Mouse (Mus musculus) cerebellum, adult 2 months (tissue): ENCODE measurements around the gene Dnajc28. TPM values are rescaled to one million over a fixed set of nuclear protein-coding genes. Genes with fewer than 3 reads are reported as not detected.

ENCODE experiments used
- DNase-seq, 2 experiments: peaks; one replicate each; pipeline ENCODE4 v3.0.0; 2021
- H3K27ac ChIP-seq: fragments of 200-500 bp; 2 replicates; pipeline ENCODE4 v1.5.1; 2012; ENCODE audit warnings: low read length, control low read depth, inconsistent platforms; ENCODE audit not compliant: insufficient read depth
- H3K27me3 ChIP-seq: fragments of 200-500 bp; 2 replicates; pipeline ENCODE4 v1.6.1; 2012; ENCODE audit warnings: inconsistent platforms, mild to moderate bottlenecking, low read length, moderate library complexity; ENCODE audit not compliant: control insufficient read depth, insufficient read depth
- H3K4me1 ChIP-seq: fragments of 200-500 bp; 2 replicates; pipeline ENCODE4 v1.6.1; 2011; ENCODE audit warnings: low read length; ENCODE audit not compliant: control insufficient read depth, insufficient read depth
- H3K4me3 ChIP-seq: fragments of 200-500 bp; replicated peaks from 2 replicates; pipeline ENCODE3; 2011; ENCODE audit warnings: mild to moderate bottlenecking, low read depth, low read length, control low read depth; ENCODE audit not compliant: insufficient read depth
- CTCF ChIP-seq: fragments of 200-500 bp; IDR thresholded peaks from 2 replicates; pipeline ENCODE4 v1.5.1; 2011; ENCODE audit warnings: low read depth, mild to moderate bottlenecking, control low read depth, low read length, moderate library complexity, borderline replicate concordance; ENCODE audit not compliant: insufficient read depth
- POLR2A ChIP-seq: fragments of 200-500 bp; IDR thresholded peaks from 2 replicates; pipeline ENCODE4 v1.6.1; 2011; ENCODE audit warnings: low read length, control low read depth, borderline replicate concordance; ENCODE audit not compliant: insufficient read depth
- WGBS: fragments of 180-500 bp; shearing (Covaris S2); methylation state at CpG from one replicate; pipeline ENCODE4 v1.1.7; 2018; 5-methylcytosine and 5-hydroxymethylcytosine counted together
- polyA plus RNA-seq: library from polyadenylated mRNA; depleted of rRNA; stranded (reverse); fragments of >200 nt; gene quantifications from 2 replicates; pipeline ENCODE4 v1.2.3, GENCODE M21; 2012

Dnajc28 gene
- polyA plus RNA-seq, 1 experiment, result 7.6 TPM

GRCm38 (mm10) chr16:91630584-91630983 is 11.8 kb upstream of the Dnajc28 start:
- Histone ChIP-seq H3K4me3 (no peak overlapping the region), H3K27ac (no peak overlapping the region), H3K4me1 (no peaks in the 10 kb centered on the region), H3K27me3 (no peaks in the 10 kb centered on the region)
- WGBS, result 75% methylated on average over 1 of the region's 1 CpGs
- DNase-seq, result no peak
- no peak for TF ChIP-seq POLR2A
- no peak for TF ChIP-seq CTCF

DNA sequence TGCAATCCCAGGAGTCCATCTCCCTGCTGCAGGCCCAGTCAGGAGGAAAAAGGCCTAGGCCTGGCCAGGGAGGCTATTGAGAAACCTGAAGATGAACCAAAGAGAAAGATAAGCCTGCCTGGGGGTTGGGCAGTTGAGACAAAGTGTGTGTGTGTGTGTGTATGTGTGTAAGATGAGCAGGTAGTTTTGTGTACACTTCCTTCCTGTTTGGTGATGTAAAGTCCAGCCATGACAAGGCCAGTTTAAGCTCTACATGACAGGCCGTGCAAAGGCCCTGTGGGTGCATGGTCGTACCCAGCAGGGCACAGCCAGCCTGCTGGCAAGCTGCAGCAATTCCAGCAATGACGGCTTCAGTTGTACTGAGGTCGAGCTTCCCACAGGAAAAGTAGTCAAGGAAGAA is 10.9 kb upstream of the Dnajc28 start:
- DNase-seq, result no peak
- 78% methylated on average over 4 of the region's 4 CpGs for WGBS
- H3K27me3 ChIP-seq, result no peaks in the 10 kb centered on the region
- no peak overlapping the region for H3K4me3 ChIP-seq
- no peak overlapping the region for H3K27ac ChIP-seq
- H3K4me1 ChIP-seq, result no peaks in the 10 kb centered on the region
- TF ChIP-seq CTCF (no peak), POLR2A (no peak)

DNA sequence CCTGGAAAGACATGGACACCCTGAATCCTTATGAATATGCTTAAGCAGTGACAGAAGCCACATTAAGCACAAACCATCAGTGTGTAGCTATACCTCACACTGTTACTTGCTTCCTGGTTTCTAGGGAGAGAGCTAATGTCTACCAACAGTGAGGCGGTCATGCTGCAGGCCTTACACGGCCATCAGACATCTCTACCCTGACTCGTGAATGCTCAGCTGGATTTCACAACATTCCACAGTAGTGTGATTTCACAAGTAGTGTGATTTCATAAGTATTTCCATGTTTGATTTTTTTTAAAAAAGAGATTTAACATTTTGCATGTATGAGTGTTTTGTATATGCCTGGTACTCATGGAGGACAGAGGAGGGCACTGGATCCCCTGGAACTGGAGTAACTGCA is 9.8 kb upstream of the Dnajc28 start:
- H3K4me1 ChIP-seq, result no peaks in the 10 kb centered on the region
- TF ChIP-seq POLR2A, result no peak
- TF ChIP-seq CTCF, result no peak
- DNase-seq, result no peak
- 87% methylated on average over 3 of the region's 3 CpGs for WGBS
- H3K27me3 ChIP-seq, result no peaks in the 10 kb centered on the region
- no peak overlapping the region for H3K27ac ChIP-seq
- H3K4me3 ChIP-seq, result no peak overlapping the region

DNA sequence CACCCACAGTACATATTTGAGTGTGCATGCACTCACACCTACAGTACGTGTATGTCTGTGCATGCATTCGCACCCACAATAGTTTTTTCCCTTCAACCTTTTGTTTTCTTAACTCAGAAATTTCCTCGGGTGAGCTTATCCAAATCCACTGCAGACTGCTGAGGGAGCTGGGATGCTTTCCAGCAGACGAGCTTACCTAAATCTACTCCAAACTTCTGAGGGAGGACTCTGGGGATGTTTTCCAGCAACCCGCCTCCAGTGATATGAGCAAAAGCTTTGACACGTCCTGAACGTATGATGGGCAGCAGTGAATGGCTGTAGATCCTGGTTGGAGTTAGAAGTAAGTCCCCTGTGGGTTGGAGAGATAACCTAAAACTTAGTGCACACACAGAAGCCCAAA is 9.0 kb upstream of the Dnajc28 start:
- Histone ChIP-seq H3K27ac (no peak overlapping the region), H3K4me3 (no peak overlapping the region), H3K4me1 (no peaks in the 10 kb centered on the region), H3K27me3 (no peaks in the 10 kb centered on the region)
- TF ChIP-seq CTCF (no peak), POLR2A (no peak)
- no peak for DNase-seq
- WGBS, result 79% methylated on average over 7 of the region's 7 CpGs

DNA sequence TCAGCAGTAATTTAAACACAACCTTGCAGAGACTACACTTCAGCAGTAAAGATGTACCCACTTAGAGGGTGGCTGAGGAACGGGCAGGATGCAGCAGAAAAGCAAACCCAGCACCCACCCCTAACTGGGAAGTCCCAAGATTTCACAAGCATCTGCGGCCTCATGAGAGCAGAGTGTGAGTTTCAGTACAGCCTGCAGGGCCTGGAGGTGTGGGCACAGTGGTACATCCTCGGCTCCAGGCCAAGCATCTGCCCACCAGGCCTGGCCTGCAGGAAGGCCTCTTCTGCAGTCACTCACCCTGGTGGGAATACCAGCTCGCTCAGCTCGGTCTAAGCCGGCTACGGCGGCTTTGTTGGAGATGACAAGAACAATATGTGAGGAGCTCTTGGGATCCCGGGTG is 4.2 kb upstream of the Dnajc28 start:
- DNase-seq, result no peak
- WGBS, result 92% methylated on average over 9 of the region's 9 CpGs
- Histone ChIP-seq H3K27me3 (no peaks in the 10 kb centered on the region), H3K4me3 (no peak overlapping the region), H3K4me1 (no peaks in the 10 kb centered on the region), H3K27ac (no peak overlapping the region)
- TF ChIP-seq POLR2A (no peak), CTCF (no peak)

DNA sequence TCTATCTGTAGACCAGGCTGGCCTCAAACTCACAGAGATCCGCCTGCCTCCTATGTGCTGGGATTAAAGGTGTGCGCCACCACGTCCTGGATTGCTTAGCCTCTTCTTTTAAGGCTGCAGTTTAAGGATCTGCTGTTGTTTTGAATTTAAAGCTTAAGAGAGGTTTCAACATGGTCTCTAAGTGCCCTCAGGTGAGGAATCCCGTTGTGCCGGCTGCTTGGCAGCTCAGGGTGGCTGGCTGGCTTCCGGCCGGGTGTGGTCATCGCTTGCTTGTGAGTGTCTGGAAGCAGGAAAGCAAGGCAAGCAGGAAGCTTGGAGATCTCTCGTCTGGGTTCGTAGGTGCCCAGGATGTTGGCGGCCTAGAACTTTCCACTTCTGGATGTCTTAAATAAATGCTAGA is 2.2 kb upstream of the Dnajc28 start:
- no peaks in the 10 kb centered on the region for H3K4me1 ChIP-seq
- WGBS, result 88% methylated on average over 11 of the region's 11 CpGs
- no peak overlapping the region for H3K27ac ChIP-seq
- TF ChIP-seq CTCF (no peak), POLR2A (no peak)
- no peaks in the 10 kb centered on the region for H3K27me3 ChIP-seq
- no peak for DNase-seq
- no peak overlapping the region for H3K4me3 ChIP-seq

DNA sequence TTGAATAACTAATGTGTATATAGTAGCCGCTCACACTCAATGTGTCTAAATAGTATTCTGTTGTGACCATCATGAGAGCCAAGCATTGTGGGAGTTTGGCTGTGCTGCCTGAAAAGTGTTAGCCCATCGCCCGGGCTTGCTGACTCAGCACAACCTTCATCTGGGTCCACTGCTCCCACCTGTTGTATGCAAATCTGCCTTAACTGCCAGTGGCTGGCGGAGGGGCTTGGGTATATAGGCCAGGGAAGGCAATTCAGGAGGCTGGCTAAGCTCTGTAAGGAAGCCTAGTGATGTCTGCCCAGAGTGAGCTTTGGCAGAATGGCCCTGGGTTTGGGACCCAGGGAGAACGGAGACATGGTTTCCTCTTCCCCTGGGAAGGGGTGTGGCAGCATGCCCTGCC is 1.4 kb upstream of the Dnajc28 start:
- no peak overlapping the region for H3K4me3 ChIP-seq
- DNase-seq, result no peak
- no peaks in the 10 kb centered on the region for H3K27me3 ChIP-seq
- WGBS, result 80% methylated on average over 5 of the region's 5 CpGs
- H3K27ac ChIP-seq, result no peak overlapping the region
- no peaks in the 10 kb centered on the region for H3K4me1 ChIP-seq
- no peak for TF ChIP-seq CTCF
- no peak for TF ChIP-seq POLR2A

- no peaks in the 10 kb centered on the region for H3K4me1 ChIP-seq
- DNase-seq, result no peak
- TF ChIP-seq POLR2A, result no peak
- TF ChIP-seq CTCF, result no peak
- H3K27ac ChIP-seq, result no peak overlapping the region
- H3K27me3 ChIP-seq, result no peaks in the 10 kb centered on the region
- 26% methylated on average over 6 of the region's 6 CpGs for WGBS
- no peak overlapping the region for H3K4me3 ChIP-seq
These were observed 4.3 kb downstream of the Dnajc28 start for GRCm38 (mm10) chr16:91614552-91614951.

- no peak overlapping the region for H3K27ac ChIP-seq
- TF ChIP-seq CTCF (no peak), POLR2A (no peak)
- no peaks in the 10 kb centered on the region for H3K4me1 ChIP-seq
- WGBS, result 82% methylated on average over 5 of the region's 5 CpGs
- no peaks in the 10 kb centered on the region for H3K27me3 ChIP-seq
- DNase-seq, result no peak
- no peak overlapping the region for H3K4me3 ChIP-seq
These were observed 6.3 kb downstream of the Dnajc28 start for GRCm38 (mm10) chr16:91612525-91612924.

DNA sequence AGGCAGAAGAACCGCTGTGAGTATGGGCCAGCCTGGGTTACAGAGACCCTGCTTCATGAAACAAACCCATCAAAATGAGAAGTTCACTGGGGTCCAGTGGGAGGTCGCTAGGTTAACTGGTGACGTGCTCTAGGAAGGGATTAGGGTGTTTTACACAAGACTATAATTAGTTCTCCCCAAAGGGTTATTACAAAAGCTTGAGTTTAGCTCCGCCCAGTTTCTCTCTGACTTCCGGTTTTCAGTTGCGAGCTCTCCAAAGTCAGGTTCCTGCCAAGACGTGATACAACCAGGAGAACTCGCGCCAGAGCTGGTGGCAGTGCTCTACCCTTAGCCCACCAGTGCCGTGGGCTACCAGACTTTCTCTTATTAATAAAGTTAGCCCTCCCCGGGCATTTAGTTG is 7.6 kb downstream of the Dnajc28 start:
- no peaks in the 10 kb centered on the region for H3K4me1 ChIP-seq
- no peak overlapping the region for H3K27ac ChIP-seq
- no peak overlapping the region for H3K4me3 ChIP-seq
- TF ChIP-seq CTCF (no peak), POLR2A (no peak)
- DNase-seq, result no peak
- no peaks in the 10 kb centered on the region for H3K27me3 ChIP-seq
- WGBS, result 58% methylated on average over 11 of the region's 11 CpGs
